Mouse (Mus musculus): ENCODE data around the gene Hao1.

DNA sequence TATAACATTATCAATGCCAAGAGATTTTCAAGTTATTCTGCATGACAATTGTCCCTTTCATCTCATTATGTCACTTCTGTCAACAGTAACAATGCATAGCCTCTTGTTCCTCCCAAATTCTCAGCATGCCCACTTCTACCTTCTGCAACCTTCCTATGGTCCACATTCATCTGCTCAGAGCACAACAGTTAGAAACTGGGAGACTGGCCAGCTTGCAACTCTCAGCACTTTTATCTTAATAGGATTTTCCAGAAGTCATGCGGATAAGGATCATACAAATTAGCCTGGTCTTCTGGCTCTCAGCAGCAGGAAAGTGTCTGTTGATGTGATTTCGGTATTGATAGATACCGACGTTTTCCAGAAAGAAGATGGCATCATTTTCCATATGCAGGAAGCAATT is 31.1 kb upstream of the Hao1 start:
- no peak for TF ChIP-seq CTCF (IDR thresholded peaks at IDR 0.05; ENCODE audit: control insufficient read depth, insufficient read depth, insufficient read length)
- TF ChIP-seq MAX (IDR thresholded peaks at IDR 0.05), result no peak

All from C2C12 (cell line).